Mouse (Mus musculus) midbrain, embryonic 15.5 days (tissue): ENCODE data around the gene Gm28374. TPM values are rescaled to one million over a fixed set of nuclear protein-coding genes. Genes with fewer than 3 reads are reported as not detected.
A peak's percentile ranks its signal among the peaks of the same experiment; 100 is the strongest.
"Not testable (repeated sequence)": the region's sequence is repeated elsewhere in the genome, so short reads cannot be mapped to it uniquely, and the experiment has no call there.

ENCODE experiments used
- ATAC-seq: fragments of 200-750 bp; cut with Nextera tagmentation; replicated peaks from 2 replicates; pipeline ENCODE4 v1.8.0; 2017; ENCODE audit warnings: moderate TSS enrichment
- H3K27ac ChIP-seq: fragments of 300-500 bp; sonication (generic); 2 replicates; pipeline ENCODE4 v1.5.1; 2015; ENCODE audit warnings: mild to moderate bottlenecking, inconsistent platforms
- H3K27me3 ChIP-seq: fragments of 300-500 bp; sonication (generic); replicated peaks from 2 replicates; pipeline ENCODE4 v1.6.1; 2015; ENCODE audit warnings: inconsistent platforms
- H3K36me3 ChIP-seq: fragments of 300-500 bp; sonication (generic); replicated peaks from 2 replicates; pipeline ENCODE4 v1.6.1; 2015; ENCODE audit warnings: inconsistent platforms
- H3K4me1 ChIP-seq: fragments of 300-500 bp; sonication (generic); 2 replicates; pipeline ENCODE4 v1.6.1; 2015; ENCODE audit warnings: inconsistent platforms
- H3K4me2 ChIP-seq: fragments of 300-500 bp; sonication (generic); 2 replicates; pipeline ENCODE4 v1.6.1; 2015; ENCODE audit warnings: inconsistent platforms, mild to moderate bottlenecking, moderate library complexity
- H3K4me3 ChIP-seq: fragments of 300-500 bp; sonication (generic); 2 replicates; pipeline ENCODE4 v1.5.1; 2015; ENCODE audit warnings: mild to moderate bottlenecking, inconsistent platforms
- H3K9ac ChIP-seq: fragments of 300-500 bp; sonication (generic); 2 replicates; pipeline ENCODE4 v1.6.1; 2015; ENCODE audit warnings: mild to moderate bottlenecking, inconsistent platforms
- H3K9me3 ChIP-seq: fragments of 300-500 bp; sonication (generic); 2 replicates; pipeline ENCODE4 v1.6.1; 2016; ENCODE audit warnings: inconsistent platforms
- WGBS: fragments of 180-500 bp; shearing (Covaris S2); methylation state at CpG from one replicate; pipeline ENCODE4 v1.1.7; 2015; ENCODE audit warnings: mixed read lengths; 5-methylcytosine and 5-hydroxymethylcytosine counted together
- polyA plus RNA-seq: library from polyadenylated mRNA; unstranded; fragments of >200 nt; fragmentation: Nextera tagmentation; extraction: Ambion mirVana; gene quantifications from 2 replicates; pipeline ENCODE4 v1.2.1, GENCODE M21; 2015

Gene Gm28374
- polyA plus RNA-seq, 1 experiment from 2014 or later = 1.5 TPM

GRCm38 (mm10) chr19:6046294-6047153 lies 35.5 kb downstream of the Gm28374 start, which contains the start of gene Syvn1:
Gene Syvn1 (plus strand): TSS chr19:6046576.
- peak; percentile 94 for ATAC-seq
- H3K27ac ChIP-seq = peak within 1 kb of the TSS; percentile 99
- under 1% methylated on average over 65 of the region's 65 CpGs for WGBS
- peak within 1 kb of the TSS; percentile 79 for H3K9ac ChIP-seq
- peak within 1 kb of the TSS; percentile 84 for H3K4me2 ChIP-seq
- H3K9me3 ChIP-seq = no peaks in the 10 kb centered on the region
- peaks cover 31% of the 10 kb centered on the region for H3K4me1 ChIP-seq
- H3K4me3 ChIP-seq = peak within 1 kb of the TSS; percentile 94
- no peaks in the 10 kb centered on the region for H3K27me3 ChIP-seq
- H3K36me3 ChIP-seq = peaks cover 33% of the 10 kb centered on the region

GRCm38 (mm10) chr19:6045366-6046293 lies 36.4 kb downstream of the Gm28374 start:
- ATAC-seq = peak; percentile 62
- WGBS = 20% methylated on average over 20 of the region's 20 CpGs

GRCm38 (mm10) chr19:6044102-6044501 lies 38.0 kb downstream of the Gm28374 start:
- not testable (repeated sequence) for H3K9me3 ChIP-seq, H3K9ac ChIP-seq, ATAC-seq, H3K27me3 ChIP-seq, H3K4me3 ChIP-seq, H3K27ac ChIP-seq, H3K4me2 ChIP-seq, H3K36me3 ChIP-seq
- H3K4me1 ChIP-seq = peaks cover 29% of the 10 kb centered on the region
- 59% methylated on average over 4 of the region's 4 CpGs for WGBS

More at GRCm38 (mm10) chr19:6045366-6046293, 36.4 kb downstream of the Gm28374 start:
- H3K9me3 ChIP-seq = no peaks in the 10 kb centered on the region
- H3K36me3 ChIP-seq = peaks cover 24% of the 10 kb centered on the region
- H3K4me3 ChIP-seq = peak overlapping the region; percentile 94
- H3K4me2 ChIP-seq = peak overlapping the region; percentile 84
- peaks cover 31% of the 10 kb centered on the region for H3K4me1 ChIP-seq
- H3K27me3 ChIP-seq = no peaks in the 10 kb centered on the region
- peak overlapping the region; percentile 99 for H3K27ac ChIP-seq
- H3K9ac ChIP-seq = peak overlapping the region; percentile 76

GRCm38 (mm10) chr19:6042293-6042692 lies 39.8 kb downstream of the Gm28374 start:
- H3K9ac ChIP-seq = no peak overlapping the region
- H3K4me2 ChIP-seq = no peak overlapping the region
- no peak overlapping the region for H3K27ac ChIP-seq
- H3K27me3 ChIP-seq = no peaks in the 10 kb centered on the region
- WGBS = 76% methylated on average over 9 of the region's 9 CpGs
- H3K4me3 ChIP-seq = no peak overlapping the region
- ATAC-seq = no peak
- peaks cover 12% of the 10 kb centered on the region for H3K4me1 ChIP-seq
- H3K36me3 ChIP-seq = no peaks in the 10 kb centered on the region
- no peaks in the 10 kb centered on the region for H3K9me3 ChIP-seq

- Histone ChIP-seq H3K27ac (no peak overlapping the region), H3K36me3 (no peaks in the 10 kb centered on the region), H3K4me1 (peaks cover 4% of the 10 kb centered on the region), H3K4me2 (no peak overlapping the region), H3K27me3 (no peaks in the 10 kb centered on the region), H3K4me3 (no peak overlapping the region), H3K9me3 (no peaks in the 10 kb centered on the region), H3K9ac (no peak overlapping the region)
- no peak for ATAC-seq
Observed at GRCm38 (mm10) chr19:6040002-6040401, 42.1 kb downstream of the Gm28374 start.

GRCm38 (mm10) chr19:6038326-6038725 lies 43.7 kb downstream of the Gm28374 start:
- H3K27ac ChIP-seq = no peak overlapping the region
- no peaks in the 10 kb centered on the region for H3K9me3 ChIP-seq
- H3K9ac ChIP-seq = no peak overlapping the region
- no peaks in the 10 kb centered on the region for H3K27me3 ChIP-seq
- ATAC-seq = no peak
- no peak overlapping the region for H3K4me2 ChIP-seq
- H3K36me3 ChIP-seq = no peaks in the 10 kb centered on the region
- H3K4me3 ChIP-seq = no peak overlapping the region
- WGBS = 79% methylated on average over 7 of the region's 7 CpGs
- H3K4me1 ChIP-seq = no peaks in the 10 kb centered on the region

GRCm38 (mm10) chr19:6037695-6038094 lies 44.4 kb downstream of the Gm28374 start:
- H3K4me2 ChIP-seq = no peak overlapping the region
- no peaks in the 10 kb centered on the region for H3K4me1 ChIP-seq
- H3K36me3 ChIP-seq = no peaks in the 10 kb centered on the region
- no peaks in the 10 kb centered on the region for H3K9me3 ChIP-seq
- no peak overlapping the region for H3K27ac ChIP-seq
- no peaks in the 10 kb centered on the region for H3K27me3 ChIP-seq
- H3K9ac ChIP-seq = no peak overlapping the region
- ATAC-seq = no peak
- no peak overlapping the region for H3K4me3 ChIP-seq

GRCm38 (mm10) chr19:6035966-6036585 lies 46.0 kb downstream of the Gm28374 start:
- H3K9me3 ChIP-seq = no peaks in the 10 kb centered on the region

GRCm38 (mm10) chr19:6030520-6031280 lies 51.4 kb downstream of the Gm28374 start:
- H3K4me2 ChIP-seq = no peak overlapping the region

More at GRCm38 (mm10) chr19:6035966-6036585, 46.0 kb downstream of the Gm28374 start:
- Histone ChIP-seq H3K4me3 (no peak overlapping the region), H3K4me2 (no peak overlapping the region), H3K27me3 (no peaks in the 10 kb centered on the region), H3K36me3 (no peaks in the 10 kb centered on the region), H3K9ac (no peak overlapping the region), H3K27ac (no peak overlapping the region), H3K4me1 (no peaks in the 10 kb centered on the region)
- ATAC-seq = no peak
- WGBS = 82% methylated on average over 9 of the region's 9 CpGs

GRCm38 (mm10) chr19:6029426-6029825 lies 52.6 kb downstream of the Gm28374 start:
- Histone ChIP-seq H3K27ac (no peak overlapping the region), H3K27me3 (no peaks in the 10 kb centered on the region), H3K4me3 (no peak overlapping the region), H3K9ac (no peak overlapping the region), H3K36me3 (no peaks in the 10 kb centered on the region), H3K4me2 (no peak overlapping the region), H3K4me1 (no peaks in the 10 kb centered on the region), H3K9me3 (no peaks in the 10 kb centered on the region)
- WGBS = 76% methylated on average over 9 of the region's 9 CpGs
- ATAC-seq = no peak

More at GRCm38 (mm10) chr19:6030520-6031280, 51.4 kb downstream of the Gm28374 start:
- Histone ChIP-seq H3K27me3 (no peaks in the 10 kb centered on the region), H3K9me3 (no peaks in the 10 kb centered on the region), H3K9ac (no peak overlapping the region), H3K4me3 (no peak overlapping the region), H3K4me1 (no peaks in the 10 kb centered on the region), H3K36me3 (no peaks in the 10 kb centered on the region), H3K27ac (no peak overlapping the region)
- no peak for ATAC-seq
- WGBS = 77% methylated on average over 14 of the region's 14 CpGs

GRCm38 (mm10) chr19:6028991-6029390 lies 53.1 kb downstream of the Gm28374 start:
- Histone ChIP-seq H3K4me3 (no peak overlapping the region), H3K27ac (no peak overlapping the region), H3K9ac (no peak overlapping the region), H3K27me3 (no peaks in the 10 kb centered on the region), H3K36me3 (no peaks in the 10 kb centered on the region), H3K9me3 (no peaks in the 10 kb centered on the region), H3K4me1 (no peaks in the 10 kb centered on the region), H3K4me2 (no peak overlapping the region)
- ATAC-seq = no peak
- WGBS = 86% methylated on average over 6 of the region's 6 CpGs
